Mouse (Mus musculus) frontal cortex, adult 2 months (tissue): Measurements from ENCODE around the gene Kcna3. TPM values are rescaled to one million over a fixed set of nuclear protein-coding genes. Genes with fewer than 3 reads are reported as not detected.

Experiments used
- DNase-seq, 2 experiments: peaks; one replicate each; pipeline ENCODE4 v3.0.0; 2022; ENCODE audit warnings: low spot score in 1 of 2; ENCODE audit errors: extremely low spot score in 1 of 2
- polyA plus RNA-seq: library from polyadenylated mRNA; depleted of rRNA; stranded (reverse); fragments of >200 nt; gene quantifications from 2 replicates; pipeline ENCODE4 v1.2.3, GENCODE M21; 2012; rRNA removed

The Kcna3 gene
- polyA plus RNA-seq, 1 experiment: 7.3 TPM

- DNase-seq: no peak
Measured at GRCm38 (mm10) chr3:107061468-107061867, 25.5 kb downstream of the Kcna3 start.

GRCm38 (mm10) chr3:107062771-107063170, 26.8 kb downstream of the Kcna3 start:
- DNase-seq: peak in 1 of 2 experiments; percentile 52

GRCm38 (mm10) chr3:107065510-107066095, 29.6 kb downstream of the Kcna3 start:
- no peak for DNase-seq

GRCm38 (mm10) chr3:107066165-107066850, 30.3 kb downstream of the Kcna3 start:
- DNase-seq: no peak

GRCm38 (mm10) chr3:107067245-107067644, 31.3 kb downstream of the Kcna3 start:
- DNase-seq: no peak

- no peak for DNase-seq
Measured at GRCm38 (mm10) chr3:107073863-107074262, 37.9 kb downstream of the Kcna3 start.

- no peak for DNase-seq
Measured at GRCm38 (mm10) chr3:107075705-107076104, 39.7 kb downstream of the Kcna3 start.

GRCm38 (mm10) chr3:107076658-107077057, 40.7 kb downstream of the Kcna3 start:
- DNase-seq: no peak

- no peak for DNase-seq
Measured at GRCm38 (mm10) chr3:107077101-107077500, 41.1 kb downstream of the Kcna3 start.

- DNase-seq: no peak
Measured at GRCm38 (mm10) chr3:107080803-107081202, 44.8 kb downstream of the Kcna3 start.

GRCm38 (mm10) chr3:107081227-107081626, 45.3 kb downstream of the Kcna3 start:
- peak in 1 of 2 experiments; percentile 57 for DNase-seq

- no peak for DNase-seq
Measured at GRCm38 (mm10) chr3:107084586-107084985, 48.6 kb downstream of the Kcna3 start.

- DNase-seq: no peak
Measured at GRCm38 (mm10) chr3:107087410-107087809, 51.4 kb downstream of the Kcna3 start.

Other genes with a start within 250 kb of the Kcna3 start
- gene Cd53, start 246.0 kb upstream of the Kcna3 start, polyA plus RNA-seq: 8.6 and 12.4 TPM in 2 replicates
- gene Olfr266, start 209.9 kb upstream of the Kcna3 start, polyA plus RNA-seq: 0.08 TPM in 1 of 2 replicates, not detected in the other
- 38.3 and 40.6 TPM in 2 replicates for gene Kcna2, start 65.0 kb downstream of the Kcna3 start, polyA plus RNA-seq
- gene Kcna10, start 146.9 kb downstream of the Kcna3 start, polyA plus RNA-seq: 0.04 and 0.13 TPM in 2 replicates
- 0.27 and 0.30 TPM in 2 replicates for gene Cym, start 185.6 kb downstream of the Kcna3 start, polyA plus RNA-seq
- gene A630076J17Rik, start 194.4 kb downstream of the Kcna3 start, polyA plus RNA-seq: not detected in 2 replicates
- 0.14 and 0.42 TPM in 2 replicates for gene Prok1, start 203.5 kb downstream of the Kcna3 start, polyA plus RNA-seq
- 117 and 121 TPM in 2 replicates for gene Lamtor5, start 242.7 kb downstream of the Kcna3 start, polyA plus RNA-seq